Mouse (Mus musculus) kidney, postnatal 0 days (tissue): Measurements from ENCODE around the gene Cacnb3. TPM values are rescaled to one million over a fixed set of nuclear protein-coding genes. Genes with fewer than 3 reads are reported as not detected.

Source experiments
- ATAC-seq: fragments of 200-750 bp; cut with Nextera tagmentation; replicated peaks from 2 replicates; pipeline ENCODE4 v1.8.0; 2017; ENCODE audit warnings: low read depth, moderate number of reproducible peaks, moderate TSS enrichment, moderate library complexity; ENCODE audit not compliant: low FRiP score
- DNase-seq: peaks from one replicate; pipeline ENCODE4 v3.0.0-alpha.2; 2016; ENCODE audit warnings: low spot score
- H3K27ac ChIP-seq: fragments of 300-500 bp; sonication (generic); 2 replicates; pipeline ENCODE4 v1.5.1; 2014; ENCODE audit warnings: mild to moderate bottlenecking
- H3K27me3 ChIP-seq: fragments of 300-500 bp; sonication (generic); 2 replicates; pipeline ENCODE4 v1.6.1; 2014; ENCODE audit warnings: low read length, mixed read lengths; ENCODE audit not compliant: insufficient read depth
- H3K36me3 ChIP-seq: fragments of 300-500 bp; sonication (generic); 2 replicates; pipeline ENCODE4 v1.6.1; 2014; ENCODE audit warnings: low read length, mixed read lengths; ENCODE audit not compliant: insufficient read depth
- H3K4me1 ChIP-seq: fragments of 300-500 bp; sonication (generic); replicated peaks from 2 replicates; pipeline ENCODE4 v1.6.1; 2014; ENCODE audit warnings: antibody characterized with exemption, low read length, mixed read lengths; ENCODE audit not compliant: insufficient read depth
- H3K4me2 ChIP-seq: fragments of 300-500 bp; sonication (generic); 2 replicates; pipeline ENCODE4 v1.6.1; 2014; ENCODE audit warnings: mild to moderate bottlenecking, low read length, moderate library complexity, mixed read lengths
- H3K4me3 ChIP-seq: fragments of 300-500 bp; sonication (generic); replicated peaks from 2 replicates; pipeline ENCODE4 v1.5.1; 2014; ENCODE audit warnings: low read depth, low read length
- H3K9ac ChIP-seq: fragments of 300-500 bp; sonication (generic); 2 replicates; pipeline ENCODE4 v1.6.1; 2014; ENCODE audit warnings: low read depth, low read length
- H3K9me3 ChIP-seq: fragments of 300-500 bp; sonication (generic); replicated peaks from 2 replicates; pipeline ENCODE4 v1.6.1; 2016; ENCODE audit warnings: low read length, inconsistent platforms, mixed read lengths
- CTCF ChIP-seq: IDR thresholded peaks from 2 replicates; pipeline ENCODE4 v1.5.1; 2016; ENCODE audit warnings: antibody characterized with exemption, low read depth, mild to moderate bottlenecking, moderate library complexity
- WGBS: fragments of 180-500 bp; shearing (Covaris S2); extraction: QIAGEN DNeasy Blood & Tissue Kit; methylation state at CpG from one replicate; pipeline ENCODE4 v1.1.7; 2014; 5-methylcytosine and 5-hydroxymethylcytosine counted together
- polyA plus RNA-seq: library from polyadenylated mRNA; unstranded; fragments of >200 nt; fragmentation: Nextera tagmentation; extraction: Ambion mirVana; gene quantifications from 2 replicates; pipeline ENCODE4 v1.2.1, GENCODE M21; 2015

Gene Cacnb3
- polyA plus RNA-seq, 1 experiment from 2014 or later = 19.8 TPM

DNA sequence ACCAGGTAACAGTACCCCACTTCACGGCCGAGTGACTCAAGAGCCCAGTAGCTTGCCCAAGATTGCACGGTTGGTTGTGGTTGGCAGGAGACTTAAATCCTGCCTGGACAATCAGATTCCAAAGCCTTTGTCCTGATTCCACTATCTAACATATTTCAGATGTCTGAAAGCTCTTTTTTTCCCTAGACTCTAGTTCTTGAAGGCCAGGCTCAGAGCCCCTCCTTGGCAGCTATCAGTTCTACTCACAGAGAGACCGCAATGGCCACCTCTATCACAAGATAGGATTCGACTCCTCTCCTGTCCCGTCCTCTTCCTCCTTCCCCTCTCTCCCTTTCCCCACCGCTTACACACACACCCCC lies 28.8 kb upstream of the Cacnb3 start:
- Histone ChIP-seq H3K27ac (peak overlapping the region; percentile 91), H3K9me3 (no peaks in the 10 kb centered on the region), H3K27me3 (no peaks in the 10 kb centered on the region), H3K4me2 (peak overlapping the region; percentile 69), H3K4me3 (peak overlapping the region; percentile 38), H3K36me3 (peaks cover 42% of the 10 kb centered on the region), H3K4me1 (peaks cover 47% of the 10 kb centered on the region), H3K9ac (peak overlapping the region; percentile 68; the same call in 1 of the 2 replicates)
- DNase-seq (no peak), ATAC-seq (no peak)
- 47% methylated on average over 7 of the region's 7 CpGs for WGBS
- no peak for TF ChIP-seq CTCF

DNA sequence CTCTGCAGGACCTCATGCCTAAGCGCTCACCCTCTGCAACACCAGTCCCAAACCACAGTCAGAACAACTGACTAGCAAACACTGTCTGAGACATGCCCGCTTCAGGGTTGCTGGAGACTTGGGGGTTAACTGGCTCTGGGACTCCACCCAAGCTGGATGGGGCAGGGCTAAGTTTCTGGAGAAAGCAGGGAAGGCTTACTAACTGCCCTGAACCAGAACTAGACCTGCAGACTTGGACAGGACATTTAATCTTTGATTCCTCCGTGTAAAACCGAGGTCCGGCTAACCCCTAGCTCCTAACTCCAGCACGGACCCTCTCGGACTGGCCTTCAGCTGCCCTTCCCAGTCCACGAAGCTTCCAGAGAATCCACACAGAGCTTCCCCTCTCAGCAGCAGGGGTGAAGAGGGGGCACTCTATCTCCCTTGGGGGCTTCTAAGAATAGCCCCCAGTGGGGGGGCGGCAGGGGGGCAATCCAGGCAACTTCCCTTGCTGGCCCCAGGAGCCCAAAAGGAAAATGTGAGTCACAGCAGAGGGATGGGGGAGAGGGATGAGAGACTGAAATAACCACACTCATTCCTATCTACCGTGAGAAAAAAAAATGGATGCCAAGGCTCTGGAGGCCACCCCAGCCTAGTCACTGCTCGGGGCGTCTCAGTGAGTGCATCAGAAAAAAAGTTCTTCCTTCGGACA lies 28.3 kb upstream of the Cacnb3 start:
- Histone ChIP-seq H3K36me3 (peaks cover 37% of the 10 kb centered on the region), H3K4me3 (peak overlapping the region; percentile 38), H3K9me3 (no peaks in the 10 kb centered on the region), H3K4me1 (peaks cover 52% of the 10 kb centered on the region), H3K27me3 (no peaks in the 10 kb centered on the region), H3K27ac (peak overlapping the region; percentile 91), H3K9ac (peak overlapping the region; percentile 68), H3K4me2 (peak overlapping the region; percentile 69)
- ATAC-seq (peak; percentile 18; the same call in 1 of the 2 replicates), DNase-seq (peak; percentile 71)
- 18% methylated on average over 13 of the region's 13 CpGs for WGBS
- no peak for TF ChIP-seq CTCF

DNA sequence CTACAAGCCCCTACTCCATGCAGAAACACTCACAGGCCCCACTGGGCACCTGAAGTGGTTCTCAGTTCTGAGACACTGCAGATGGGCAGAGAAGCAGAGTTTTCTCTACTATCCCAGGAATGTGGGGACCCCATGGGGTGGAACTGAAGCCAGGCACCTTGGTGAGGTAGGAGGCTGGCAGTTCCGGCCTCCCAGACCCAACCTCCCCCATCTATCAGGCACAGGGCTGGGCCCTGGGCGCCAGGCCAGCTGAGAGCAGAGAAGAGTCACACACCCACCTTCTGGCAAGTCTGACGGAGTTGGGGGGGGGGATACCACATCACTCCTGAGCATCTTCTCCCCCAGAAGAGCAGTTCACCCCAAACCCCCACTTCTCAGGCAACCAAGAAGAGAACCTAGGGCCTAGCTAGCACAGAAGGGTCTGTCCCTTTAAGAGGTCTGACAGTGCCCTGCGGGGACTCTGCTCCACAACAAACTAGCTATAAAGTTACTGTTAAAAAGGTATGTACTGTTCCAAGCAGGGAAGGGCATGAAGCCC lies 27.6 kb upstream of the Cacnb3 start:
- 25% methylated on average over 4 of the region's 4 CpGs for WGBS
- no peak for TF ChIP-seq CTCF
- peak overlapping the region; percentile 69 for H3K4me2 ChIP-seq
- peaks cover 59% of the 10 kb centered on the region for H3K4me1 ChIP-seq
- no peaks in the 10 kb centered on the region for H3K27me3 ChIP-seq
- peak overlapping the region; percentile 38 for H3K4me3 ChIP-seq
- no peak for DNase-seq
- 0 out of 2 replicates have a peak, but pooled peaks have one; percentile 16 for ATAC-seq
- peaks cover 30% of the 10 kb centered on the region for H3K36me3 ChIP-seq
- H3K9ac ChIP-seq = peak overlapping the region; percentile 68
- peak overlapping the region; percentile 91 for H3K27ac ChIP-seq
- no peaks in the 10 kb centered on the region for H3K9me3 ChIP-seq

DNA sequence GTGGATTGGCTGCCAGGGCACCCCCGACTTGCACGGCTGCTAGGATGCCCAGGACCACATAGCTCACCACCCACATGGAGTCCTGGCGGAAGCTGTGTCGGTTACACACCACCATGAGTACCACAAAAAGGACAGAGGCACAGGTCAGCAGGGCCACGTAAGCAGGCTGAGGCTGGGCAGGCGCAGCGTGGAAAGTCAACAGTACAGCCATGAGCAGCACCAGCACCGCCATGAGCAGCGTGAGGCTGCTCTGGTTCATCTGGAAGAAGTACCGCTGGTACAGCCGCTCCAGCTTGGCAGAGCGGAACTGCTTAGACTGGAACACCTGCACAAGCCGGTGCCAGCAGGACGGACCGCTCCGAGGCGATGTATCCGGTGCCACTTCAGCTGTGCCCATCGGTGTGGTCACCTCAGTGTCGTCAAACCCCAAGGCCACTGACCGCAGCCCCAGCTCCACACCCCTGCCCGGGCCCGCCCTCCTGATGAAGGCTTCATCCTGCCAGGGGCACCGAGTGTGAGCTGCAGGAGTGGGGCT lies 26.5 kb upstream of the Cacnb3 start:
- no peak for DNase-seq
- Histone ChIP-seq H3K4me1 (peaks cover 62% of the 10 kb centered on the region), H3K9ac (0 out of 2 replicates have a peak overlapping the region, but pooled peaks have one; percentile 37), H3K9me3 (no peaks in the 10 kb centered on the region), H3K4me3 (peak overlapping the region; percentile 38; the same call in 1 of the 2 replicates), H3K27me3 (no peaks in the 10 kb centered on the region), H3K36me3 (peaks cover 24% of the 10 kb centered on the region), H3K27ac (peak overlapping the region; percentile 91), H3K4me2 (peak overlapping the region; percentile 69)
- ATAC-seq = no peak
- TF ChIP-seq CTCF = no peak
- 73% methylated on average over 24 of the region's 24 CpGs for WGBS

DNA sequence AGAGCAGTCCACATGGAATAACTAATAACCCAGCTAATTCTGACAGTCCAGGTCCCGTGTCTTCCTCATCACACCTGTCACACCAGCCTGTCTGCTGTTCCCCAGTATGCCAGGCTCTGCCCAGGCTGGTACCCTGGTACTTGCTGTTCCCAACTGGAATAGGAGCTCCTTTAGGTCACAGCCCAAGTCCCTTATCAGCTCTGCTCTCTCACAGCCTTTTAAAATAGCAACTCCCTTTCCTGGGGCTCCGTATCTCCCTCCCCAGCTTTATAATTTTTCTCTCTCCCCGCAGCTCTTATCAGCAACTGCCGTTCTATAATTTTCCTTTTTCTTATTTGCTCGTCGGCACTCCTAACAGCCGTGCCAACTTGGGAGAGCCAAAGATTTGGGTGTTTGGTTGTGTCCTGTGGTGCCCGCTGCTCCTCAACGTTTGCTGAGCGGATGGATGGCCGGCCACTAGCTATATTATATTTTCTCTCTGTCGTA lies 24.5 kb upstream of the Cacnb3 start:
- peaks cover 58% of the 10 kb centered on the region for H3K4me1 ChIP-seq
- peaks cover 16% of the 10 kb centered on the region for H3K36me3 ChIP-seq
- H3K27me3 ChIP-seq = no peaks in the 10 kb centered on the region
- H3K9ac ChIP-seq = no peak overlapping the region
- H3K4me3 ChIP-seq = 0 out of 2 replicates have a peak overlapping the region, but pooled peaks have one; percentile 4
- 72% methylated on average over 12 of the region's 12 CpGs for WGBS
- DNase-seq (no peak), ATAC-seq (no peak)
- no peaks in the 10 kb centered on the region for H3K9me3 ChIP-seq
- peak overlapping the region; percentile 93; the same call in 1 of the 2 replicates for H3K4me2 ChIP-seq
- no peak overlapping the region; the same call in 1 of the 2 replicates for H3K27ac ChIP-seq
- TF ChIP-seq CTCF = no peak

DNA sequence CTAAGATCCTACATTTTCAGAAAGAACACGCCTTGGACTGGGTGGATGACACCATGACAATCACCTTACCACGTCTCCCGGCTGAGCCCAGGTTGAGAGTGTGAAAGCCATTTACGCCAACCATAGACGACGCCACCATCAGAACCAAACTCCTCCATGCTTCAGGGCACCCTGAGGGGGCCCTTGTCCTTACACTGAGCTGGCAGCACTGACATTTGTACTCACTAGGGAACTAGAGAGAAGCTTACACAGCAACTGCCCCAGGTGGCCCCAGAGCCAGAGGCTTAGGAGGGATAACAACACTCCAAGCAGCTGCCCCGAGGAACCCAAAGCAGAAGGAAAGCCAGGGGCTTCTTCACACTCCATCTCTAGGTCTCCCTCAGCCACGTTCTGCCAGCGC lies 23.9 kb upstream of the Cacnb3 start:
- H3K27ac ChIP-seq = peak overlapping the region; percentile 97; the same call in 1 of the 2 replicates
- peaks cover 14% of the 10 kb centered on the region for H3K36me3 ChIP-seq
- DNase-seq (no peak), ATAC-seq (no peak)
- no peaks in the 10 kb centered on the region for H3K27me3 ChIP-seq
- H3K4me1 ChIP-seq = peaks cover 56% of the 10 kb centered on the region
- no peaks in the 10 kb centered on the region for H3K9me3 ChIP-seq
- H3K4me2 ChIP-seq = peak overlapping the region; percentile 93
- H3K9ac ChIP-seq = peak overlapping the region; percentile 37; the same call in 1 of the 2 replicates
- 61% methylated on average over 9 of the region's 9 CpGs for WGBS
- TF ChIP-seq CTCF = no peak
- no peak overlapping the region for H3K4me3 ChIP-seq
